Mouse (Mus musculus) hindbrain, embryonic 15.5 days (tissue): ENCODE results near the gene Mansc1. TPM values are rescaled to one million over a fixed set of nuclear protein-coding genes. Genes with fewer than 3 reads are reported as not detected.

ENCODE experiments used
- ATAC-seq: fragments of 200-750 bp; cut with Nextera tagmentation; 2 replicates; pipeline ENCODE4 v1.8.0; 2017; ENCODE audit warnings: low read depth, moderate number of reproducible peaks, moderate TSS enrichment; ENCODE audit not compliant: low FRiP score
- H3K27ac ChIP-seq: fragments of 300-500 bp; sonication (generic); replicated peaks from 2 replicates; pipeline ENCODE4 v1.5.1; 2015; ENCODE audit warnings: mild to moderate bottlenecking, inconsistent platforms
- H3K27me3 ChIP-seq: fragments of 300-500 bp; sonication (generic); 2 replicates; pipeline ENCODE4 v1.6.1; 2015; ENCODE audit warnings: control low read depth, inconsistent platforms
- H3K36me3 ChIP-seq: fragments of 300-500 bp; sonication (generic); 2 replicates; pipeline ENCODE4 v1.6.1; 2015; ENCODE audit warnings: control low read depth, inconsistent platforms
- H3K4me1 ChIP-seq: fragments of 300-500 bp; sonication (generic); replicated peaks from 2 replicates; pipeline ENCODE4 v1.6.1; 2015; ENCODE audit warnings: control low read depth, inconsistent platforms
- H3K4me2 ChIP-seq: fragments of 300-500 bp; sonication (generic); 2 replicates; pipeline ENCODE4 v1.6.1; 2015; ENCODE audit warnings: moderate library complexity, mild to moderate bottlenecking, inconsistent platforms
- H3K4me3 ChIP-seq: fragments of 300-500 bp; sonication (generic); 2 replicates; pipeline ENCODE4 v1.5.1; 2015; ENCODE audit warnings: mild to moderate bottlenecking, inconsistent platforms
- H3K9ac ChIP-seq: fragments of 300-500 bp; sonication (generic); 2 replicates; pipeline ENCODE4 v1.6.1; 2015; ENCODE audit warnings: inconsistent platforms
- H3K9me3 ChIP-seq: fragments of 300-500 bp; sonication (generic); 2 replicates; pipeline ENCODE4 v1.6.1; 2016; ENCODE audit warnings: control low read depth, inconsistent platforms
- WGBS: fragments of 180-500 bp; shearing (Covaris S2); methylation state at CpG from one replicate; pipeline ENCODE4 v1.1.7; 2015; 5-methylcytosine and 5-hydroxymethylcytosine counted together
- polyA plus RNA-seq: library from polyadenylated mRNA; unstranded; fragments of >200 nt; fragmentation: Nextera tagmentation; extraction: Ambion mirVana; gene quantifications from 2 replicates; pipeline ENCODE4 v1.2.1, GENCODE M21; 2015

The Mansc1 gene
- polyA plus RNA-seq, 1 experiment from 2014 or later = 1.3 TPM

GRCm38 (mm10) chr6:134610380-134610779, 21.9 kb downstream of the Mansc1 start:
- ATAC-seq = no peak
- 90% methylated on average over 9 of the region's 9 CpGs for WGBS
- Histone ChIP-seq H3K9me3 (no peaks in the 10 kb centered on the region), H3K9ac (no peak overlapping the region), H3K4me2 (no peak overlapping the region), H3K4me3 (no peak overlapping the region), H3K4me1 (no peaks in the 10 kb centered on the region; the same call in 1 of the 2 replicates), H3K27ac (no peak overlapping the region), H3K27me3 (no peaks in the 10 kb centered on the region), H3K36me3 (no peaks in the 10 kb centered on the region)

GRCm38 (mm10) chr6:134606949-134607746, 25.1 kb downstream of the Mansc1 start:
- H3K4me2 ChIP-seq = no peak overlapping the region
- H3K4me3 ChIP-seq = no peak overlapping the region
- WGBS = 62% methylated on average over 9 of the region's 9 CpGs
- peak; percentile 66 for ATAC-seq
- H3K27me3 ChIP-seq = no peaks in the 10 kb centered on the region
- no peaks in the 10 kb centered on the region for H3K9me3 ChIP-seq
- H3K36me3 ChIP-seq = no peaks in the 10 kb centered on the region
- no peak overlapping the region for H3K27ac ChIP-seq
- H3K4me1 ChIP-seq = no peaks in the 10 kb centered on the region
- no peak overlapping the region for H3K9ac ChIP-seq

GRCm38 (mm10) chr6:134606540-134606939, 25.7 kb downstream of the Mansc1 start:
- Histone ChIP-seq H3K9me3 (no peaks in the 10 kb centered on the region), H3K4me1 (no peaks in the 10 kb centered on the region), H3K4me3 (no peak overlapping the region), H3K27ac (no peak overlapping the region), H3K4me2 (no peak overlapping the region), H3K36me3 (no peaks in the 10 kb centered on the region), H3K9ac (no peak overlapping the region), H3K27me3 (no peaks in the 10 kb centered on the region)
- WGBS = 71% methylated on average over 6 of the region's 6 CpGs
- ATAC-seq = no peak

GRCm38 (mm10) chr6:134605196-134605595, 27.1 kb downstream of the Mansc1 start:
- 88% methylated on average over 3 of the region's 3 CpGs for WGBS
- ATAC-seq = no peak

GRCm38 (mm10) chr6:134602371-134603003, 29.8 kb downstream of the Mansc1 start:
- WGBS = 60% methylated on average over 10 of the region's 10 CpGs
- H3K4me2 ChIP-seq = no peak overlapping the region
- no peak for ATAC-seq
- H3K4me3 ChIP-seq = no peak overlapping the region
- no peaks in the 10 kb centered on the region for H3K27me3 ChIP-seq
- no peaks in the 10 kb centered on the region for H3K4me1 ChIP-seq
- H3K36me3 ChIP-seq = no peaks in the 10 kb centered on the region
- H3K9me3 ChIP-seq = no peaks in the 10 kb centered on the region
- H3K9ac ChIP-seq = no peak overlapping the region
- H3K27ac ChIP-seq = no peak overlapping the region

More at GRCm38 (mm10) chr6:134605196-134605595, 27.1 kb downstream of the Mansc1 start:
- Histone ChIP-seq H3K4me1 (no peaks in the 10 kb centered on the region), H3K4me2 (no peak overlapping the region), H3K36me3 (no peaks in the 10 kb centered on the region), H3K9ac (no peak overlapping the region), H3K27ac (no peak overlapping the region), H3K9me3 (no peaks in the 10 kb centered on the region), H3K27me3 (no peaks in the 10 kb centered on the region), H3K4me3 (no peak overlapping the region)

GRCm38 (mm10) chr6:134601766-134602165, 30.5 kb downstream of the Mansc1 start:
- ATAC-seq = no peak
- no peak overlapping the region for H3K9ac ChIP-seq

GRCm38 (mm10) chr6:134601130-134601529, 31.2 kb downstream of the Mansc1 start:
- no peaks in the 10 kb centered on the region for H3K4me1 ChIP-seq
- no peaks in the 10 kb centered on the region for H3K9me3 ChIP-seq
- WGBS = 60% methylated on average over 7 of the region's 7 CpGs
- no peak overlapping the region for H3K4me3 ChIP-seq
- no peak overlapping the region for H3K9ac ChIP-seq
- no peak overlapping the region for H3K4me2 ChIP-seq
- H3K36me3 ChIP-seq = no peaks in the 10 kb centered on the region
- no peak overlapping the region for H3K27ac ChIP-seq
- no peaks in the 10 kb centered on the region for H3K27me3 ChIP-seq
- no peak for ATAC-seq

More at GRCm38 (mm10) chr6:134601766-134602165, 30.5 kb downstream of the Mansc1 start:
- Histone ChIP-seq H3K4me1 (no peaks in the 10 kb centered on the region), H3K27ac (no peak overlapping the region), H3K4me2 (no peak overlapping the region), H3K4me3 (no peak overlapping the region), H3K27me3 (no peaks in the 10 kb centered on the region), H3K36me3 (no peaks in the 10 kb centered on the region), H3K9me3 (no peaks in the 10 kb centered on the region)
- 52% methylated on average over 3 of the region's 3 CpGs for WGBS

GRCm38 (mm10) chr6:134599239-134599638, 33.0 kb downstream of the Mansc1 start:
- no peaks in the 10 kb centered on the region for H3K9me3 ChIP-seq
- H3K9ac ChIP-seq = no peak overlapping the region
- H3K4me3 ChIP-seq = no peak overlapping the region
- no peak overlapping the region for H3K27ac ChIP-seq
- no peak overlapping the region for H3K4me2 ChIP-seq
- no peaks in the 10 kb centered on the region for H3K4me1 ChIP-seq
- H3K36me3 ChIP-seq = no peaks in the 10 kb centered on the region
- no peaks in the 10 kb centered on the region for H3K27me3 ChIP-seq
- WGBS = 68% methylated on average over 1 of the region's 1 CpGs
- ATAC-seq = no peak

GRCm38 (mm10) chr6:134597651-134598229, 34.5 kb downstream of the Mansc1 start:
- no peaks in the 10 kb centered on the region for H3K9me3 ChIP-seq
- no peak overlapping the region for H3K27ac ChIP-seq
- WGBS = 90% methylated on average over 6 of the region's 6 CpGs
- H3K9ac ChIP-seq = no peak overlapping the region
- no peaks in the 10 kb centered on the region for H3K36me3 ChIP-seq
- H3K4me3 ChIP-seq = no peak overlapping the region
- no peak overlapping the region for H3K4me2 ChIP-seq
- no peaks in the 10 kb centered on the region for H3K27me3 ChIP-seq
- no peak for ATAC-seq
- H3K4me1 ChIP-seq = no peaks in the 10 kb centered on the region

- WGBS = 79% methylated on average over 21 of the region's 21 CpGs
- no peak for ATAC-seq
- no peak overlapping the region for H3K9ac ChIP-seq
- no peak overlapping the region for H3K27ac ChIP-seq
- no peak overlapping the region for H3K4me3 ChIP-seq
- H3K27me3 ChIP-seq = no peaks in the 10 kb centered on the region
- no peak overlapping the region for H3K4me2 ChIP-seq
- H3K9me3 ChIP-seq = no peaks in the 10 kb centered on the region
- H3K4me1 ChIP-seq = no peaks in the 10 kb centered on the region
- no peaks in the 10 kb centered on the region for H3K36me3 ChIP-seq
Observed at GRCm38 (mm10) chr6:134594569-134595442, 37.5 kb downstream of the Mansc1 start.

GRCm38 (mm10) chr6:134591614-134592013, 40.7 kb downstream of the Mansc1 start:
- no peaks in the 10 kb centered on the region for H3K36me3 ChIP-seq
- H3K9me3 ChIP-seq = no peaks in the 10 kb centered on the region
- no peaks in the 10 kb centered on the region for H3K4me1 ChIP-seq
- H3K27me3 ChIP-seq = no peaks in the 10 kb centered on the region
- no peak overlapping the region for H3K27ac ChIP-seq
- H3K4me3 ChIP-seq = no peak overlapping the region
- H3K9ac ChIP-seq = no peak overlapping the region
- ATAC-seq = no peak
- 93% methylated on average over 2 of the region's 2 CpGs for WGBS
- H3K4me2 ChIP-seq = no peak overlapping the region
